Mouse (Mus musculus): ENCODE measurements at regions not wholly inside any gene's neighbourhood (a gene's known extent, or its start where the extent isn't known, plus 50 kb on each side); places are given as distances from the start of the nearest gene placed in this dataset.
A peak's percentile ranks its signal among the peaks of the same experiment; 100 is the strongest.

DNA sequence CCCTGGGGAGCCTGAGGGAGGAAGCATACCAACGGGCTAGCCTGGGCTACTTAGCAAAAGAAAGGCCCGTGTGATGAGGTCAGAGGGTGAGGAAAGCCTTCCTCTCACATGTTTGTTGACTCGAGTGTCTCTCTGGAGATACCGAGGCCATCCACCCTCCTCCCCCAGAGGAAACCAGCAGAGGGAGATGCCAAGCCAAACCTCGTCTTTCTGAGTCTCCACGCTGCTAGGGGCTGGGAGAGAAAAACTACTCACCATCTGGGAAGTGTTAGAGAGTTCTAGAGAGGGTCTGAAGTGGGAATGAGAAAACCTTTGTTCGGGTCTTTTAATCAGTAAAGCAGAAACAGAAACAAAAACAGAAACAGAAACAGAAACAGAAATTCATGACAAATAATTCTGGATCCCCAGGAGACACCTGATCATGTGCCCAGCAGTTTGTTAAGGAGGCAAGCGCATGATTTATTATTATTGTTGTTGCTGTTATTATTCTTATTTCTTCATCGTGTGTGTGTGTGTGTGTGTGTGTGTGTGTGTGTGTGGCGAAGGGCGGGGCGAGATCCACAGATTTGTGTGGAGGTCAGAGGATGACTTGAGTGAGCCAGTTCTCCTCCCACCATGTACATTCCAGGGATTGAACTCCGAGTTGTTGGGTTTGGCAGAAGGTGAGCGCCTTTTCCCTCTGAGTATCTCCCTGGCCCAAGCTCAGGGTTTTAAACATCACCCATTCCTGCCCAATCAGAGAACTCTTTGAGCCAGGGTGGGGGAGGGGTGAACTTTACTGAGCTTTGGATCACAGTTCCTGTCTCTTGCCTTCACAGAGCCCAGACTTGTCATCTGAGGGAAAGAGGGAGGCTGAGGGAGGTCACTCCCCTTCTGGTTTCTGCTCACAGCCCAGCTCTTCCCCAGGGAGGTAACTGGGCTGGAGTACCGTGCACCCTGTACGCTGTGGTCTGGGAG, 104.2 kb downstream of the Zfp36l2 start:
- peak overlapping the region; percentile 61; the same call in 1 of the 2 replicates for H3K27ac ChIP-seq
- H3K4me1 ChIP-seq: peaks cover 46% of the 10 kb centered on the region

GRCm38 (mm10) chr17:84082571-84082970, 105.2 kb downstream of the Zfp36l2 start:
- no peak for ATAC-seq (ENCODE audit: low FRiP score, low read depth)
- Histone ChIP-seq H3K4me1 (peaks cover 43% of the 10 kb centered on the region), H3K4me3 (no peak overlapping the region), H3K27ac (peak overlapping the region; percentile 61; the same call in 1 of the 2 replicates), H3K9ac (no peak overlapping the region), H3K9me3 (no peaks in the 10 kb centered on the region), H3K36me3 (no peaks in the 10 kb centered on the region), H3K27me3 (no peaks in the 10 kb centered on the region), H3K4me2 (replicated peaks) (no peak overlapping the region)
- WGBS: 81% methylated on average over 5 of the region's 5 CpGs

More for the DNA sequence above, 104.2 kb downstream of the Zfp36l2 start:
- 0 out of 2 replicates have a peak overlapping the region, but pooled peaks have one; percentile 1 for H3K4me2 ChIP-seq (replicated peaks)
- ATAC-seq (ENCODE audit: low FRiP score, low read depth): no peak
- no peaks in the 10 kb centered on the region for H3K9me3 ChIP-seq
- no peaks in the 10 kb centered on the region for H3K27me3 ChIP-seq
- no peaks in the 10 kb centered on the region for H3K36me3 ChIP-seq
- WGBS: 57% methylated on average over 16 of the region's 16 CpGs
- no peak overlapping the region for H3K4me3 ChIP-seq
- no peak overlapping the region for H3K9ac ChIP-seq

DNA sequence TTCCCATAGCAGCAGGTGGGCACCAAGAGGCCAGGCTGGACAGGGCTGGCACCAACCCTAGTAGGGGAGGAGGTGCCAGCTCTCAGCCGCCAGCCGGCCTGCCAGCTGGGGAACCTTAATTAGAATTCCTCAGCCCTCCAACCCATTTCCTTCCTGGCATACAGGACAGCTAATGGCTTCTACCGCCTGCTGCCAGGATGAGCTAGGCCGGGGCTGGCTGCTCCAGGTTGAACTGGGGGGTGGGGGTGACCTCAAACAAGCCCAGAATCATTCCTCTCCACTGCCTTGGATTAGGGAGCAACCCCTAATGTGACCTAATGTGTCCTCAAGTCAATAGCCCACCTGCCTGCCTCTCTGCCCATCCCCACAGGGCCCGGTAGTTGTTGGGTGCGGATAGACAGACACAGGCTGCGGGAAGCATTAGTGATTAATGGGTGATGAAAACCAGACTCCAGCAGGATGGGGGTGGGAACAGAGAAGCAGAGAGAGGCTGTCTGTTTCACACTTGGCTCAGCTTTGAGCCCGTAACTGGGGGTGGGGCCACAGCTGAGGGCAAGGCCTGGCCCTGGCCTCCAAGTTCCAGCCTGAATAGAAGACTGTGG, 105.9 kb downstream of the Zfp36l2 start:
- Histone ChIP-seq H3K9ac (no peak overlapping the region), H3K4me1 (peaks cover 43% of the 10 kb centered on the region), H3K27ac (peak overlapping the region; percentile 61; the same call in 1 of the 2 replicates), H3K27me3 (no peaks in the 10 kb centered on the region), H3K4me2 (replicated peaks) (no peak overlapping the region; the same call in 1 of the 2 replicates), H3K36me3 (no peaks in the 10 kb centered on the region), H3K9me3 (no peaks in the 10 kb centered on the region), H3K4me3 (no peak overlapping the region)
- WGBS: 20% methylated on average over 8 of the region's 8 CpGs
- peak; percentile 51 for ATAC-seq (ENCODE audit: low FRiP score, low read depth)

DNA sequence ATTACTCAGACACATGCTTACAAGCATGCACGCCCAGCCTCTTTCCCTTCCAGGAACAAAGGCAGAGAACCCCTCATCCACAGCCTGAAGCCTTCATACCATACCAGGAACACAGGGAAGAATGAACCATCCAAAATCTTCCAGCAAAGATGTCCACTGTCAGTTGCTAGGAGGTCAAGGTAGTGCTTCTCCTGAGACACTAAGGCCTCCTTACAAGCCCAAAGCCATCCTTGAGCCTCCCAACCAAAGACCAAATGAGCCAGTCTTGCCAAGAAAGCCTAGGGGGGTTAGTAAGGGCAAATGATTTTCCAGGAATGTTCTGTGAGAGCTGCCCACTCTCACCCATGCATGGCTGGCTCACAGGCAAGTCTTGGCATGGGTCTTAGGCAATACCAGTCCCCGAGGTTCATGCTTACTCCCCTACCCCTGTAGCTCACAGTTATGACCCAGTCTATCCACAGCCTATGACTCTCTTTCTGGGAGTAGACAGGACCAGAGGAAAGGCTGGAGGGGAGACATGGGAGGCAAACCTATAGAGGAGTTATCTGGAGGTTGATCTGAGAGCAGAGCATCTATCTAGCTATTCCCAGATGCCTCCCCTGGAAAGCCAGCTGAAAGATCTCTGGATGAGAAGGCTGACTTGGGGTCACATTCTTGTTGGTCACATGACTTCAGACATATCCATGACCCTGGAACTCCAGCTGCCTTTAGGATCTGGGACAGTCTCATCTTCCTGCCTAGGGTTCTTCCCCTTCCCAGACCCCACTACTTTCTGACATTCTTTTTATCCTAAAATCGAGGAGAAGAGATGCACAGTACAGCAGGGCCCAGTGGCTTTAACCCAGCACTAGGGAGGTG, 112.4 kb downstream of the Zfp36l2 start:
- Histone ChIP-seq H3K4me2 (replicated peaks) (no peak overlapping the region), H3K27me3 (no peaks in the 10 kb centered on the region), H3K9me3 (no peaks in the 10 kb centered on the region), H3K27ac (no peak overlapping the region), H3K4me3 (no peak overlapping the region), H3K9ac (no peak overlapping the region), H3K36me3 (no peaks in the 10 kb centered on the region), H3K4me1 (peaks cover 23% of the 10 kb centered on the region)
- no peak for ATAC-seq (ENCODE audit: low FRiP score, low read depth)
- WGBS: 77% methylated on average over 3 of the region's 3 CpGs

GRCm38 (mm10) chr17:84074000-84074782, 113.6 kb downstream of the Zfp36l2 start:
- no peak overlapping the region for H3K4me3 ChIP-seq
- H3K4me1 ChIP-seq: peaks cover 23% of the 10 kb centered on the region
- H3K27ac ChIP-seq: peak overlapping the region; percentile 22; the same call in 1 of the 2 replicates
- H3K9ac ChIP-seq: no peak overlapping the region
- no peaks in the 10 kb centered on the region for H3K27me3 ChIP-seq
- ATAC-seq (ENCODE audit: low FRiP score, low read depth): no peak
- H3K36me3 ChIP-seq: no peaks in the 10 kb centered on the region
- no peaks in the 10 kb centered on the region for H3K9me3 ChIP-seq
- H3K4me2 ChIP-seq (replicated peaks): no peak overlapping the region
- 61% methylated on average over 10 of the region's 10 CpGs for WGBS

- H3K4me1 ChIP-seq: peaks cover 23% of the 10 kb centered on the region
- ATAC-seq (ENCODE audit: low FRiP score, low read depth): no peak
- H3K9me3 ChIP-seq: no peaks in the 10 kb centered on the region
- no peaks in the 10 kb centered on the region for H3K27me3 ChIP-seq
- H3K36me3 ChIP-seq: no peaks in the 10 kb centered on the region
- 0 out of 2 replicates have a peak overlapping the region, but pooled peaks have one; percentile 0 for H3K27ac ChIP-seq
- no peak overlapping the region for H3K9ac ChIP-seq
- no peak overlapping the region for H3K4me3 ChIP-seq
- H3K4me2 ChIP-seq (replicated peaks): no peak overlapping the region
- 63% methylated on average over 4 of the region's 4 CpGs for WGBS
These were observed 115.2 kb downstream of the Zfp36l2 start for GRCm38 (mm10) chr17:84072426-84073030.

DNA sequence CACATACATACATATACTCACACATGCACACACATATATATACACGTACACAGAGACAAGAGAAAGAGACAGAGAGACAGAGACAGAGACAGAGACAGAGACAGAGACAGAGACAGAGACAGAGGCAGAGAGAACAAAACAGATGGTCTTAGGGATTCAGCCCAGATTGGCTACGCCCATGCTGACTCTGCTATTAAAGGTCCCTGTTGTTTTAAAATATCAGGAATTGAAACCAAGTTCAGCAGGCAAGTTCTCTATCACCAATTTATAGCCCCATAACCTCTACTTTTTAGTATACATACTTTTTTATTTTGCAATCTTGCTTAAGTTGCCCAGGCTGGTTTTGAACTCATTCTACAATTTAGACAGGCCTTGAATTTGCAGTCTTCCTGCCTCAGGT, 115.9 kb downstream of the Zfp36l2 start:
- Histone ChIP-seq H3K4me1 (peaks cover 23% of the 10 kb centered on the region), H3K4me2 (replicated peaks) (no peak overlapping the region), H3K36me3 (no peaks in the 10 kb centered on the region), H3K27ac (no peak overlapping the region), H3K9ac (no peak overlapping the region), H3K4me3 (no peak overlapping the region), H3K27me3 (no peaks in the 10 kb centered on the region), H3K9me3 (no peaks in the 10 kb centered on the region)
- WGBS: 81% methylated on average over 2 of the region's 2 CpGs
- ATAC-seq (ENCODE audit: low FRiP score, low read depth): no peak

DNA sequence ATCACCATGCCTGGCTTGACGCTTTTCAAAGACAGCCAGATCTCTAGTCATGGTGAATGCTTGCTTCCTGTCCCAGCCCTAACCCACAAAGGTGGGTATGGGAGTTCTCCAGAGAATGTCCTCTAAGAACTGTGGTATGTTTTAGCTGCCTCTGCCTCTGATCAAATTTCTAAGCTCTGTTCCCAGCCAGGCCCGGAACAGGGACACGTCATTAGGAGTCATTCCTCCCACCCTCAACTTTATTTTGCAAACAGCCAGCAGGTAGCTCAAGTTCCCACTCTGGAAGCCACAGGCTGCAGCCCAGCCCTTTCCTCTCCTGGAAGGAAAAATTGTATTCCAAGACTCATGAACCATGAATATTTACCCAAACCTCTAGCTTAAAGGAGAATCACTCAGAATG, 117.2 kb downstream of the Zfp36l2 start:
- WGBS: 61% methylated on average over 3 of the region's 3 CpGs
- H3K27ac ChIP-seq: no peak overlapping the region

DNA sequence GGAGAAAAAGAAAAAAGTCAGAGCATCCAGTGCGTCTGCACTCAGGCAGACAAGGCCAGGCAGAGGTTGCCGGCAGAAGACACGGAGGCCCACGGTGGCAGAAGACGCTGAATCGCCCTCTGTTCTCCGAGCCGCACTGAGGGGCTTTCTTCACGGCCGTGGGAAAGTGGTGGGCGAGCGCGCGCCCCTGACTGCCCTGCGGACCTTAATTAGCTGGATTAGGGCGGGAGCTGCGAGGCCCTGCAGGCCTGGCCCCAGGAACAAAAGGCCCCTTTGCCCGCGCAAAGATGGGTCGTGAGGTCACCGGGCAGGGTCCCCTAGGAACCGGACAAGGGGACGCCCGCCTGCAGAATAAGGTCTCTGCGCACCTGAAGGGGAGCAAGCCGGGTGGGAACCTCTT, 120.6 kb downstream of the Zfp36l2 start:
- WGBS: 68% methylated on average over 26 of the region's 26 CpGs

More for the DNA sequence above, 117.2 kb downstream of the Zfp36l2 start:
- Histone ChIP-seq H3K27me3 (no peaks in the 10 kb centered on the region), H3K4me2 (replicated peaks) (no peak overlapping the region), H3K4me3 (no peak overlapping the region), H3K9ac (no peak overlapping the region), H3K36me3 (no peaks in the 10 kb centered on the region), H3K4me1 (peaks cover 23% of the 10 kb centered on the region), H3K9me3 (no peaks in the 10 kb centered on the region)
- ATAC-seq (ENCODE audit: low FRiP score, low read depth): no peak

DNA sequence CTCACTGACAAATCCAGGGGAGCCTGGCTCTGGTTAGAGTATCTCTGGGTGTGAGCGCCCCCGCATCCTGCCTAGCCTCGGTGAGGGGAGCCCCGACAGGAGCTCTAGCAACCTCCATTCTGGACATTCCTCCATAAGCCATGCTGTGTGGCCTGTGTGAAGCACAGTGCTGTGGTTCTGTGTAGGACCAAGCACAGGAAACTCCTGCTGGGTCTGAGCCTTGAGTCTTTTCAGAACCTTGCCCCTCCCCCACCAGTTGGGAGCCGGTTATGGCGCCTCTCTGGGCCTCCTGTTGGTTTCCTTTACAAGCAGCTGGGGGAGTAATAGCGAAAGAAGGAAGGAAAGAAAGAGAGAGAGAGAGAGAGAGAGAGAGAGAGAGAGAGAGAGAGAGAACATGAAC, 124.0 kb downstream of the Zfp36l2 start:
- ATAC-seq (ENCODE audit: low FRiP score, low read depth): peak; percentile 30; the same call in 1 of the 2 replicates
- Histone ChIP-seq H3K36me3 (no peaks in the 10 kb centered on the region), H3K4me3 (no peak overlapping the region), H3K9me3 (no peaks in the 10 kb centered on the region), H3K4me1 (peaks cover 17% of the 10 kb centered on the region), H3K27me3 (no peaks in the 10 kb centered on the region), H3K4me2 (replicated peaks) (no peak overlapping the region; the same call in 1 of the 2 replicates), H3K9ac (no peak overlapping the region), H3K27ac (0 out of 2 replicates have a peak overlapping the region, but pooled peaks have one; percentile 22)
- 40% methylated on average over 7 of the region's 7 CpGs for WGBS

More for the DNA sequence above, 120.6 kb downstream of the Zfp36l2 start:
- Histone ChIP-seq H3K36me3 (no peaks in the 10 kb centered on the region), H3K4me2 (replicated peaks) (no peak overlapping the region), H3K4me1 (peaks cover 8% of the 10 kb centered on the region), H3K27me3 (no peaks in the 10 kb centered on the region), H3K9me3 (no peaks in the 10 kb centered on the region), H3K27ac (no peak overlapping the region), H3K4me3 (no peak overlapping the region), H3K9ac (no peak overlapping the region)
- ATAC-seq (ENCODE audit: low FRiP score, low read depth): no peak

DNA sequence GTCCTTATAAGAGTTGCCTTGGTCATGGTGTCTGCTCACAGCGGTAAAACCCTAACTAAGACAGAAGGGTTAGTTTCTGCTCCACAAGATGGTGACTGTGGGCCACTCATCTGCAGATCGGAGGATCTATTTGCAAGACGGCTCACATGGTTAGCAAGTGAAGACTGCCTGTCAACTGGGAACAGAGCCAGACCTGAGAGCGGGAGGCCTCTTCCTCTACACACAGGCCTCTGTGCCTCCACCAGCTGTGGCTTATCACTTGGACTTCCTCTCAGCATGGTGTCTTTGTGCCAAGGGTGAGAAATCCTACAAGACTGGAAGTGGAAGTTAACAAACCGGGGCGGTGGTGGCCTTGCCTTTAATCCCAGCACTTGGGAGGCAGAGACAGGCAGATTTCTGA, 126.1 kb downstream of the Zfp36l2 start:
- Histone ChIP-seq H3K4me2 (replicated peaks) (no peak overlapping the region), H3K27ac (no peak overlapping the region), H3K36me3 (no peaks in the 10 kb centered on the region), H3K27me3 (no peaks in the 10 kb centered on the region), H3K4me1 (peaks cover 28% of the 10 kb centered on the region), H3K9me3 (no peaks in the 10 kb centered on the region), H3K4me3 (no peak overlapping the region), H3K9ac (no peak overlapping the region)
- 90% methylated on average over 6 of the region's 6 CpGs for WGBS
- no peak for ATAC-seq (ENCODE audit: low FRiP score, low read depth)

Measured in limb, embryonic 13.5 days (tissue).